Mouse (Mus musculus): ENCODE measurements around the gene Slco3a1.

The Slco3a1 gene

GRCm38 (mm10) chr7:74340419-74340954 lies 214.1 kb downstream of the Slco3a1 start:
- peak; percentile 49 for DNase-seq

GRCm38 (mm10) chr7:74337677-74338420 lies 216.7 kb downstream of the Slco3a1 start:
- DNase-seq, result no peak

GRCm38 (mm10) chr7:74332323-74332722 lies 222.3 kb downstream of the Slco3a1 start:
- DNase-seq, result no peak

GRCm38 (mm10) chr7:74330858-74331726 lies 223.5 kb downstream of the Slco3a1 start:
- DNase-seq, result no peak

GRCm38 (mm10) chr7:74330117-74330857 lies 224.3 kb downstream of the Slco3a1 start:
- DNase-seq, result no peak

GRCm38 (mm10) chr7:74329004-74329403 lies 225.6 kb downstream of the Slco3a1 start:
- DNase-seq, result no peak

- peak; percentile 54 for DNase-seq
Observed at GRCm38 (mm10) chr7:74327716-74328115, 226.9 kb downstream of the Slco3a1 start.

GRCm38 (mm10) chr7:74325052-74325451 lies 229.5 kb downstream of the Slco3a1 start:
- DNase-seq, result no peak

GRCm38 (mm10) chr7:74323683-74324082 lies 230.9 kb downstream of the Slco3a1 start:
- DNase-seq, result no peak

GRCm38 (mm10) chr7:74323194-74323593 lies 231.4 kb downstream of the Slco3a1 start:
- no peak for DNase-seq

- DNase-seq, result no peak
Observed at GRCm38 (mm10) chr7:74320635-74321034, 233.9 kb downstream of the Slco3a1 start.

- no peak for DNase-seq
Observed at GRCm38 (mm10) chr7:74315836-74316435, 238.6 kb downstream of the Slco3a1 start.

GRCm38 (mm10) chr7:74314276-74314675 lies 240.3 kb downstream of the Slco3a1 start:
- no peak for DNase-seq

- DNase-seq, result no peak
Observed at GRCm38 (mm10) chr7:74313279-74314105, 241.1 kb downstream of the Slco3a1 start.

GRCm38 (mm10) chr7:74311536-74311935 lies 243.0 kb downstream of the Slco3a1 start:
- no peak for DNase-seq

GRCm38 (mm10) chr7:74303611-74304300 lies 250.8 kb downstream of the Slco3a1 start:
- no peak for DNase-seq

- no peak for DNase-seq
Observed at GRCm38 (mm10) chr7:74303081-74303480, 251.5 kb downstream of the Slco3a1 start.

GRCm38 (mm10) chr7:74286531-74286930 lies 268.0 kb downstream of the Slco3a1 start:
- no peak for DNase-seq

- no peak for DNase-seq
Observed at GRCm38 (mm10) chr7:74280371-74280770, 274.2 kb downstream of the Slco3a1 start.

- no peak for DNase-seq
Observed at GRCm38 (mm10) chr7:74279356-74279755, 275.2 kb downstream of the Slco3a1 start.

- DNase-seq, result no peak
Observed at GRCm38 (mm10) chr7:74270089-74270394, 284.5 kb downstream of the Slco3a1 start.
